Mouse (Mus musculus) midbrain, embryonic 10.5 days (tissue): ENCODE measurements at regions not wholly inside any gene's neighbourhood (a gene's known extent, or its start where the extent isn't known, plus 50 kb on each side); places are given as distances from the start of the nearest gene placed in this dataset.

Experiments used
- DNase-seq: peaks from one replicate; pipeline ENCODE4 v3.0.0-alpha.2; 2017; ENCODE audit warnings: low spot score
- H3K27ac ChIP-seq: fragments of 300-500 bp; sonication (generic); replicated peaks from 2 replicates; pipeline ENCODE4 v1.5.1; 2016; ENCODE audit warnings: mild to moderate bottlenecking
- H3K27me3 ChIP-seq: fragments of 300-500 bp; sonication (generic); 2 replicates; pipeline ENCODE4 v1.6.1; 2016; ENCODE audit warnings: low read depth, mild to moderate bottlenecking; ENCODE audit not compliant: poor library complexity, severe bottlenecking
- H3K36me3 ChIP-seq: fragments of 300-500 bp; sonication (generic); 2 replicates; pipeline ENCODE4 v1.6.1; 2016; ENCODE audit warnings: mild to moderate bottlenecking, moderate library complexity
- H3K4me1 ChIP-seq: fragments of 300-500 bp; sonication (generic); 2 replicates; pipeline ENCODE4 v1.6.1; 2016
- H3K4me3 ChIP-seq: fragments of 300-500 bp; sonication (generic); 2 replicates; pipeline ENCODE4 v1.5.1; 2016; ENCODE audit warnings: mild to moderate bottlenecking, moderate library complexity
- H3K9me3 ChIP-seq: fragments of 300-500 bp; sonication (generic); replicated peaks from 2 replicates; pipeline ENCODE4 v1.6.1; 2016; ENCODE audit warnings: mild to moderate bottlenecking
- whole genome bisulfite sequencing: fragments of 180-500 bp; shearing (Covaris S2); methylation state at CpG from one replicate; pipeline ENCODE4 v1.1.7; 2016; 5-methylcytosine and 5-hydroxymethylcytosine counted together

DNA sequence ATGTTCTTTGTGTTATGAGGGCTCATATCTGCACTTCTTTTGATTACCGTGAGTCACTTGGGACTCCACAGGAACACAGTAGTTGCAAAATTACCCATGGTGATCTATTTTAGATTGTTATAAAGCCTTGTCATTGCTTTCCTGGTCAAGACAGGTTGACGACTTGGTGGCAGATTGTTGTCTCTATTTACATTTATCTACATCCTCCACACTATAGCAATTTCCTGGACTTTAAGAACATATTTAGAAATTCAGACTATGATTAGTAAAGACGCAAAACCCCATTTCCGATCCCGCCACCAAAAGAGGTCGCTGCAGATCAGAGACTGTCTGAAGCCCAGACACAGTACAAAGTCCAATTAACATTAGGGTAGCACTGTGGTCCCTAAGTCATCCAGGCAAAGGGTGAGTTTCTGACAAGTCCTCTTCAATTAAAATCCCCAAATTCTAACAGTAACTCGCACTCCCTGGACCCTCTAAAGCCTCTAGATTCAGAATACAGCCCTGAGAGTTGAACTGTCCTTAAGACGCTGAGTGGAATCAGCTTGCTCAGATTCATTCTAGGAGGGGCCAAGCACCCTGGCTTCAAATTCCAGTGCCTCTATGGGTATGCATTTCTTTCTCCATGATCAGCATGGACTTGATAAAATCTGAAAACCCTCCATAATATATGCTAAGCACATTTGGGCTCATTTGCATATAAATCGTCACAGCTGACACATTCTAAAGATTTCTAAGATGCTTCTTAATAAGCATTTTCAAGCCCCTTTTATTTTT lies 461.9 kb upstream of the BC052040 start:
- WGBS: 75% methylated on average over 9 of the region's 9 CpGs
- no peak for DNase-seq
- peaks cover 16% of the 10 kb centered on the region for H3K4me1 ChIP-seq
- no peaks in the 10 kb centered on the region for H3K36me3 ChIP-seq
- H3K27me3 ChIP-seq: no peaks in the 10 kb centered on the region
- H3K4me3 ChIP-seq: no peak overlapping the region
- H3K9me3 ChIP-seq: no peaks in the 10 kb centered on the region
- peak overlapping the region; percentile 71; the same call in 1 of the 2 replicates for H3K27ac ChIP-seq

DNA sequence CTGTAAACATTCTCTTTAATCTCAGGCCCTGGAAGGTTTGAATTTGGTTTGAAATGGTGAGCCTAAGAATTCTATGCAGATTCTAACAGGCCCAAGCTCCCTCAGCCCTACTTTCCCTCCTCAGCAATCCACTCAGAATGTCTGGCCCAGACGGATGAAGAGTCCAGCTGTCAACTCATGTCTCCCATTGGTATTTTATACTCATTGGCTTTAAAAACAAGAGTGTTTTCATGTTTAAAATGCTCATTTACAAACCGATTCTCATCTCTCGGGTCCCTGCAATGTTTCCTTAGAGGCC lies 461.4 kb upstream of the BC052040 start:
- H3K9me3 ChIP-seq: no peaks in the 10 kb centered on the region
- H3K27ac ChIP-seq: peak overlapping the region; percentile 71
- H3K27me3 ChIP-seq: no peaks in the 10 kb centered on the region
- DNase-seq: no peak
- H3K36me3 ChIP-seq: no peaks in the 10 kb centered on the region
- 43% methylated on average over 3 of the region's 3 CpGs for WGBS
- H3K4me1 ChIP-seq: peaks cover 16% of the 10 kb centered on the region
- no peak overlapping the region for H3K4me3 ChIP-seq

DNA sequence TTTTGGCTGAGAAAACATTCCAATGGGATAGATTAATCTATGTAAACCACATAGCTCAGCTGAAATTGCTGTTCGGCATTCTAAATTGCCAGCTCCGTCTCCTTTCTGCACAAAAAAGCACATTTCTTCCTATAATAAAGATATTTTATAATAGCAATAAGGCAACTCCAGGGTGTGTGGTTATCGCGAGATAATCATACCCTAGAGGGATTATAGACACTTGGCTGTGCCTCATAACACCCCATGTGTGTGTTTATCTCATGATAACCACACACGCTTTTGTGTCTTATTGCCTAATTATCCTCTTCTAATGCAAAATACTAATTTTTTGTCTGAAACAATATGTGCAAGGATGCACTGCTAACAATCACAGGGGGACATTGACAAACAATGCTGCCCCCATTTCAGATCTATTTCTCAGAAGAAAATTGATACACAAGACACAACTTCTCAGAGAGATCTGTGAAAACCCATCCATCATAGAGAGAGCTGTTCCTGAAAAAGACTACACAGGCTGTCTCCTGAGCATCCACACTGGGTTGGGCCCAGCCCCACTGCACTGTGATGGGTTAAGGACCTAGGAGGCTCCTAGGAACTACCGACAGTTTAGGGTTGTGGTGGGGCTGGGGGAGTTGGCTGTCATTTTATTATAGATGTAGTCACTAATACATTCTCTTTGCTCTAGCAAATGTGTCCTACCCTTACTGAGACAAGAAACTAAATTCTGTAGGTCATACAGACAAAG lies 454.7 kb upstream of the BC052040 start:
- no peak for DNase-seq

DNA sequence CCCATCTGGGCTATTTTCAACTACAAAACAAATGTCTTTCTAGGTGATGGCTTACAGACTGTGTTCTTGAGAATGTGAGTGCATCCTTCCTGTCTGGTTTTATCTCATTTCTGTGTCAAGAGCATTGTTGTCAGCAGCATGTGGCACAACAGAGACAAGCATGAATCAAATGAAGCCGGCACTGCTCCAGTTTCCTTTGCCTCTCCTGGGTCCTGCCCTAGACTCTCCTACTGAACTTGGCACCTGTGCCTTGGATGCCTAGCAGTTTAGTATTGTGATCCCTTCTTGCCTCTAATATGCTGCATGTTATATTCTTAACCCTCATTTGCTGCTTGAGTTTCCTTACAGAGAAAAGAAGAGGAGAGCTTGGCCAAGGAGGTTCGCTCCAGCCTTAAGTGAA lies 449.8 kb upstream of the BC052040 start:
- no peak overlapping the region for H3K4me3 ChIP-seq
- H3K4me1 ChIP-seq: peaks cover 15% of the 10 kb centered on the region
- no peak for DNase-seq
- H3K27ac ChIP-seq: 0 out of 2 replicates have a peak overlapping the region, but pooled peaks have one; percentile 13
- WGBS: 39% methylated on average over 2 of the region's 2 CpGs
- peaks cover 39% of the 10 kb centered on the region for H3K27me3 ChIP-seq
- no peaks in the 10 kb centered on the region for H3K36me3 ChIP-seq
- no peaks in the 10 kb centered on the region for H3K9me3 ChIP-seq

More for the DNA sequence above, 454.7 kb upstream of the BC052040 start:
- Histone ChIP-seq H3K27ac (no peak overlapping the region), H3K9me3 (no peaks in the 10 kb centered on the region), H3K27me3 (peaks cover 16% of the 10 kb centered on the region), H3K36me3 (no peaks in the 10 kb centered on the region), H3K4me3 (no peak overlapping the region), H3K4me1 (peaks cover 4% of the 10 kb centered on the region)
- WGBS: 94% methylated on average over 6 of the region's 6 CpGs

DNA sequence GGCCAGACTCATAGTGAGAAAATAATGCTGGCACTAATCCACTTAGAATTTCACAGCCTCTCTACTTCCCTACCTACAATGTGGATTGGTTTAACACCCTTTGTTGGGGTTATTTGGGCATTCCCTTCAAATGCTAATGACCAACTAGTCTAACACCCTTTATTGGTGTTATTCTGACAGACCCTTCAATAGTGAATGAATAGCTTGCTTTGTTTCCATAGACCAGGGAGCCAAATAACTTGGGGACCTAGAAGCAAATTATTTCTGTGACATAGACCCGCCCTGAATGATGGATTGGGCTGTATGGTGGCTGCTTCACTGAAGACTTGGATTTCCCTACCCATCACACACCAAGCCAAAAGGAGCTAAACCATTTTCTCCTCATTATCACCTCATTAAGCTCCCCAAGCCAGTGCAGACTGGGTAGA lies 449.3 kb upstream of the BC052040 start:
- Histone ChIP-seq H3K36me3 (no peaks in the 10 kb centered on the region), H3K4me1 (peaks cover 18% of the 10 kb centered on the region), H3K27me3 (peaks cover 39% of the 10 kb centered on the region), H3K9me3 (no peaks in the 10 kb centered on the region), H3K27ac (0 out of 2 replicates have a peak overlapping the region, but pooled peaks have one; percentile 13), H3K4me3 (no peak overlapping the region)
- DNase-seq: no peak
- WGBS: 14% methylated on average over 1 of the region's 1 CpGs

DNA sequence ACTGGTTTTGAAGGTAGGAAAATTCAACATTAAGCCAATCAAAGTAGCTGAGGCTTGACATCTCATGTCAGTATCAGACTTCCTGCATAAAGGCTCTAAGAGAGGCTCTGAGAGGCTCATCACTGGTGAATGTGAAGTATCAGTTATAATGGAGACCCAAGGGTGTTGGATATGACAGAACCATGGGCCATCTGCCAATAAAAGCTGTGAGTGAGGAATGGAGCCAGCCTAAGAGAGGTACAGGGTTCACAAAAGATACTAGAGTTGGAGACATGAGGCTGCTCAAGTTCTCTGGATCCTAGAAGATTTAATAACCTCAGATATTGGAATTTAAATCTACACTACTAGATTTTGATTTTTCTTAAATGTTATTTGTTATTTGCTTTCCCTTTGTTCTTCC lies 440.1 kb upstream of the BC052040 start:
- H3K27me3 ChIP-seq: no peaks in the 10 kb centered on the region
- no peak for DNase-seq
- no peak overlapping the region for H3K27ac ChIP-seq
- no peaks in the 10 kb centered on the region for H3K36me3 ChIP-seq
- H3K4me3 ChIP-seq: no peak overlapping the region
- H3K9me3 ChIP-seq: no peaks in the 10 kb centered on the region
- H3K4me1 ChIP-seq: peaks cover 7% of the 10 kb centered on the region; the same call in 1 of the 2 replicates

DNA sequence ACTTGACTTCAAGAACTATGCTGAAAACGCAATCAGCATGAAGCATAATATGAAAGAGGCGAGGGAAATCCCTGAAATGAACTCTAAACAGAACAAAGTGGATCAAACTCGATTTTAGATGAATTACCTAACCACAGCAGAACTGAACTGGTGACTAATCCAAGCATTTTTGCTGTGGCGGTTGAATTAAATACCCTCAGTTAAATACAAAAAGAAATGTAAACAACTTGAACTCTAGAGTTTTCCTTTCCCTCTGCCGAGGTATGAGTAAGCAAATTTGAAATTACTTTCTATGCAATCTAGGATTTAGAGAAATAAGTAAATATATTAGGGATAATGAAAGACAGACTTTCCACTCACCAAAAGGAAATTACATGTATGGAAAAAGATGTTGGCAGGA lies 409.4 kb upstream of the BC052040 start:
- Histone ChIP-seq H3K4me3 (no peak overlapping the region), H3K27ac (no peak overlapping the region), H3K4me1 (no peaks in the 10 kb centered on the region), H3K9me3 (no peaks in the 10 kb centered on the region), H3K36me3 (no peaks in the 10 kb centered on the region), H3K27me3 (no peaks in the 10 kb centered on the region)
- 71% methylated on average over 5 of the region's 5 CpGs for WGBS
- no peak for DNase-seq

DNA sequence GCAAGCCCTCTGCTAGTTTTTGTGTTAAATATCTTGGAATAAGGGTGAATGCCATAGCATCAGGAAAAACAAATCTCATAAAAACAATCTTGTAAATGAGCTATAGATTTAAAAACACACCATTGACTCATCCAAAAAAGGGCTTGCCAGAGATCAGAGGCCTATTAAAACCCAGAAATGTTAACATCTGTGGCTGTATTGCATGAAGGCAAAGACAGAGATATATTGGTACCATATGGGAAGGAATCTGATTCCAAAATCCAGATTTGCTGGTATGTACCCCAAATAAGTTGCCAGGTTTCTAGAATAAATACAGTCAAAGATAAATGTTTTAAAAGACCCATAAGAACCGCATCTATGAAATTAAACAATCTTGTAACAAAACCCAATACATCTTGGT lies 404.4 kb upstream of the BC052040 start:
- Histone ChIP-seq H3K4me3 (no peak overlapping the region), H3K4me1 (no peaks in the 10 kb centered on the region), H3K27ac (no peak overlapping the region), H3K9me3 (no peaks in the 10 kb centered on the region), H3K36me3 (no peaks in the 10 kb centered on the region), H3K27me3 (no peaks in the 10 kb centered on the region)
- 95% methylated on average over 1 of the region's 1 CpGs for WGBS
- DNase-seq: no peak

DNA sequence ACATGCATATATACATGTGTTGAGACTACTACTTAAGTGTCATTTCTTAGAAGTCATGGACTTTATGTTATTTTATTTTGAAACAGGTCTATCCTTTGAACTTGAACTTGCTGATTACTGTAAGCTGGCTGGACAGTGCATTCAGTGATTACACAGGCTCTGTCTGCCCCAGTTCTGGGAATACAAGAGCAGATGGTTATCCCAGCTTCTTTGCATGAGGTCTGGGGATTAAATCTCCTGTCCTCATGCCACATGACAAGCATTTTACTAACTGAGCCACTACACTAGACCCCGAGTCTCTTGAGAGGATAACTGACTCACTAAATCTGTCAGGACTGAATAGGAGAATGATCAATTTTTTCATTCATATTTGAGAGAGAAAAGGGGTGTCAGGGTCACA lies 403.6 kb upstream of the BC052040 start:
- no peak overlapping the region for H3K4me3 ChIP-seq
- DNase-seq: no peak
- no peak overlapping the region for H3K27ac ChIP-seq
- WGBS: 84% methylated on average over 1 of the region's 1 CpGs
- no peaks in the 10 kb centered on the region for H3K27me3 ChIP-seq
- H3K9me3 ChIP-seq: no peaks in the 10 kb centered on the region
- H3K36me3 ChIP-seq: no peaks in the 10 kb centered on the region
- no peaks in the 10 kb centered on the region for H3K4me1 ChIP-seq

DNA sequence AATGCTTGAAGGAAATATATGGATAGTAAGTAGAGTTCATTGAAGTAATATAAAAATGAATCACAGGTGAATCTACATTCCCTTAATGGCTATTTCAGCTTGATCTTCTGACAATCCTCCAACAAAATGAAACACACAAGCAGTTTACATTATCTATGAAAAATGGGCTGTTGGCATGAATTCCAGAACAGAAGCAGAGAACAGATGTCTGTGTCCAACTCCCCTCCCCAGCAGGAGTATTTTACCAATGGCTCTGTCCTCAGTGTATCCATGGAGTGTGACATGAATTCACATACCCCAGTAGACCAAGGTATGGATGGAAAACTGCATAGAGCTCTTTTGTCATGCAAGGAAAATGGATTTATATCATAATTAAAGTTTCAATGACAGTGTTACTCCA lies 370.3 kb upstream of the BC052040 start:
- H3K36me3 ChIP-seq: no peaks in the 10 kb centered on the region
- H3K4me1 ChIP-seq: peaks cover 10% of the 10 kb centered on the region
- DNase-seq: no peak
- no peaks in the 10 kb centered on the region for H3K27me3 ChIP-seq
- no peak overlapping the region for H3K27ac ChIP-seq
- H3K9me3 ChIP-seq: no peaks in the 10 kb centered on the region
- H3K4me3 ChIP-seq: no peak overlapping the region

DNA sequence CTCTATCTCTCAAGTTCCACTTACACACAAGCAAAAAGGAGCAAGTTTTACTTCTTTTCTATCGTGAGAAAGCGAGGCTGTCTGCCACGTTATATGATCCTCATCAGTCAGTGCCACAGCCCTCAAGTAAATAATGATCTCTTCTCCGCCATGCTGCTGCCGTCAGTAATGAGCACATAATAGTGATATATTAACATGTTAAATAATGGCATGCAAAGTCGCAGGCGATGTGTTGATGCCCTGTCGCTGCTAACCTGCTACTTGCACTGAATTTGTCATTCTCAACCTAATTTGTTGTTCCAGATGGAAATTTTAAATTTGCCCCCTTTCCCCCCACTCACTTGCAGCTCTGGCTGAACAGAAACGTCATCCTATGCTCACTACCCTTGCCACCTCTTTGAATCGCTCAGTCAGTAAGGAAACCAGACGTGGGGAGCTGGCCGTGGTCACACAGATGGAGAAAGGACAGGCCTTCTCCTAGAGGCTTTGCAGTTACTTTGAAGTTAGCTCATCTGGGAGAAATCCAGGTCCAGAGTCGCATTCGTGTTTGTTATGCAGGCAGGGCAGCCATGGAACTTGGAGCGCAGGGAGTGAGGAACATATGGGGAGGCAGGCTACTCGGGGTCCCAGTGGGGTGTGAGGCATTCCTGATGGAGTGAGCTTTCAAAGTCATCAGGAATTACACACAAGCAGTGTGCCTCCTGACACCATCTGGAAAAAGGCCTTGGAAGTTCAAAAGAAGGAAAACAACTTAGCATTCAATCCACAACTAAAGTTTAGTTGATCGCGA lies 368.1 kb upstream of the BC052040 start:
- H3K36me3 ChIP-seq: no peaks in the 10 kb centered on the region
- H3K9me3 ChIP-seq: no peaks in the 10 kb centered on the region
- H3K27me3 ChIP-seq: no peaks in the 10 kb centered on the region
- peak; percentile 15 for DNase-seq
- no peak overlapping the region for H3K4me3 ChIP-seq
- peaks cover 10% of the 10 kb centered on the region for H3K4me1 ChIP-seq
- WGBS: 66% methylated on average over 18 of the region's 18 CpGs
- 0 out of 2 replicates have a peak overlapping the region, but pooled peaks have one; percentile 6 for H3K27ac ChIP-seq

DNA sequence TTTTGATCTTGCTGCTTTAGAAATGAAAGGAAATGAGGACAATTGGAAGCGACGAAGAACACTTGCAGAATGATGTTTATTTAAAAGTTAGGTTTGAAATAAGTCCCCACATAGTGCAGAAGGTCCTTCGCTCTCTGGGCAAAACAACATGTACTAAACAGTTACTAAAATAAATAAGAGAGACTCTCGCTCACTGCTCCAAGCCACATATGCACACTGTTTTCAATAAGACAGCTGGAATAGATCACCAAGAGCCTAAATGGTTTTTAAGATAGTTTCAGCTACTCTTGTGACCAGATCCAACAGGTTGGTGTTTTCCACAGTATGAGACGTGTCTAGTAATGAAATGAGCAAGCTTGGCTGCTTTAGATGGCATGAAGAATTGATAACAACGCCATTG lies 367.2 kb upstream of the BC052040 start:
- no peaks in the 10 kb centered on the region for H3K36me3 ChIP-seq
- H3K9me3 ChIP-seq: no peaks in the 10 kb centered on the region
- peaks cover 10% of the 10 kb centered on the region for H3K4me1 ChIP-seq
- H3K4me3 ChIP-seq: no peak overlapping the region
- 71% methylated on average over 6 of the region's 6 CpGs for WGBS
- no peak overlapping the region for H3K27ac ChIP-seq
- H3K27me3 ChIP-seq: no peaks in the 10 kb centered on the region
- no peak for DNase-seq

DNA sequence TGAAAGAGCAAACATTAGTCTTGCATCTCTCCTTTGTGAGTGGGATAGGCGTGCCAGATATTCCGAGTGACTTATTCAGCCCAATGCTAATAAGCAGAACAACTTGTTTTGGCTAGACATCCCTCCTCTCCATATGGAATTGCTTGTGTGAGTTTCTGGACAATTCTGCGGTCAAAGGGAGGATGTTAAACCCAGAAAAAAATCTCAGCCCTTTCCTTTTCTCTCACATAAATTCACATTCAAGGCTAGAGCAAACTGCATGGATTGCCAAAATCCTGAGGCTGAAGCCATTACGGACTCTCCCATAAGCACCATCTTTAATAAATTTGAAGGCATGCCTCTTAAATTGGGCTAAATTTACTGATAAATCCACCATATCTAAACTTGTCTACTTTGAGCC lies 351.5 kb upstream of the BC052040 start:
- 86% methylated on average over 4 of the region's 4 CpGs for WGBS
- H3K36me3 ChIP-seq: no peaks in the 10 kb centered on the region
- no peak overlapping the region for H3K4me3 ChIP-seq
- H3K4me1 ChIP-seq: no peaks in the 10 kb centered on the region
- H3K27me3 ChIP-seq: no peaks in the 10 kb centered on the region
- DNase-seq: no peak
- no peaks in the 10 kb centered on the region for H3K9me3 ChIP-seq
- H3K27ac ChIP-seq: no peak overlapping the region
